Mouse (Mus musculus) cerebellum, adult 8-10 months (tissue): ENCODE results near the gene Crhbp.

Source experiments
- DNase-seq: peaks from one replicate; pipeline ENCODE4 v3.0.0; 2022

Gene Crhbp

GRCm38 (mm10) chr13:95418575-95419203 lies 26.0 kb downstream of the Crhbp start:
- DNase-seq, result no peak

DNA sequence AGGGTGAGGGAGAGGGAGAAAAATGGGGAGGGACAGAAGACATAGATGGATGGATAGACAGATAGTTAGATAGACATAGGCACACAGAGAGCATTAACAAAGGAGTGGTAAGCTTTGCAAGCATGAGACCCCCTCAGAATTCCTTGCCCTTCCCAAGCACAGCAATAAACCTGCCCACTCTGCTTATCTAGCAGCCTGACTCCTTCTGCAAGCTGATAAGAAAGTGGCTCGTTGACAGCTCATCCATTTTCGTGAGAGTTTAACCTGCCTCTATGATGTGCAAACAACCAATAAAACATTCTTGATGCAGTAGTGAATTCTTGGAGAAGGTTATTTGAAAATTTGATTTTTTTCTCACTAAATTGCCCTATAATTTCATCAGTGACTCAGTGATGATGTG lies 32.5 kb downstream of the Crhbp start:
- DNase-seq, result no peak

- DNase-seq, result no peak
Observed at GRCm38 (mm10) chr13:95393242-95393641, 51.5 kb downstream of the Crhbp start.

DNA sequence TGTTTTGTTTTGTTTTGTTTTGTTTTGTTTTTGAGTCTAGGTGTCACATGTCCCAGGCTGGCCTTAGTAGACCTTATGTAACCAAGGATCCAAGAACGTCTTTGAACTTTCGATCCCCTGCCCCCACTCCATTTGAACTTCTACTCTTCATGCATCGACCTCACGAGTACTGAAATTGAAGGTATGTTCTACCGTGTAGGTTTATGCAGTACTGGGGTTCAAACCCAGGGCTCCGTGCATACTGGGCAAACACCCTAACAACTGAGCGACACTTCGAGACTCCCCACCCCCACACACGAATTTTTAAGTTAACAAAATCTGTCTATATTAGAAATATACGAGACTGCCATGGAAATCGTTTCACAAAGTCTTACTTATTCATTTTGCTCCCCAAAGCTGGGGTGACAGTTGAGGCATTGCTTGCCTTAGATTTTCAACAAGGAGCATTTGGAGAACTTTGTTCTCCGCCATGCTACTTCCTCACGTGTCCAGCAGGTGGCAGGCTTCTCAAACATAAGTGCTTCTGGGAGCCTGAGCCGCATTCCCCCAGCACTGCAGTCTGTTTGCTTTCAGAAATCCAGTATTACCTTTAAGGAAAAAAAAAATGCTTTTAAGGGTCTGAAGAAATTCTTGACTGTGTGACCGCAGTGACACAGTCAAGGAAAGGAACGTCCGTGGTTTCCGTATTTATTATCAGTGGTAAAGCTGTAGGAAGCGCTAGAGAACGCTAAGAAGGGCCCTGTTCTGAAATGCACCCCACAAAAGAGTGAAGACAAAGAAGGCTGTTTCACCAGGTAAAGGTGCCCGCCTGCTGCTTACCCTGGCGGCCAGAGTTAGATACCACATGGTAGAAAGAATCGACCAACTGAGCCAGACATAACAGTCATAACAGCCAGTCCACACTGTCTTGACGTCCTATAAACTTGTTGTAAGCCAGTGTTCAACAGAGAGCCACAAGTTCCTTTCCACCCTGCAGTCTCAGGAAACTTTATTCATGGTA lies 54.6 kb downstream of the Crhbp start:
- DNase-seq, result peak; percentile 68

DNA sequence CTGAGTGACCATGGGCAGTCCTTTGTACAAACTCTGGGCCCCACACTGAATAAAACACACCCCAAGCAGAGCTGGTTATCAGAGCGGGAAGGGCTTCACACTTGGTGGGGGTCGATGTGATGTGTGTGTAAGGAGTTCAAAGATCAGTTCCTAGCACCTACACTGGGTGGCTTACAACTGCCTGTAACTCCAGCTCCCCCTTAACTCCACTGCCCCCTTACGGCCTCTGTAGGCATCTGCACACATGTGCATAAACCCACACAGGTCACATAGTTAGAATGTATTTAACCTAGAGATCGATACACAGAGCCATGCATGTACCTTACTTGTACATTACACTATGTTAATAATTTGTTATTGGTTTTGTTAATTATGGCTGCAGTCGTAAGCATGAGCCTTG lies 56.5 kb downstream of the Crhbp start:
- no peak for DNase-seq

DNA sequence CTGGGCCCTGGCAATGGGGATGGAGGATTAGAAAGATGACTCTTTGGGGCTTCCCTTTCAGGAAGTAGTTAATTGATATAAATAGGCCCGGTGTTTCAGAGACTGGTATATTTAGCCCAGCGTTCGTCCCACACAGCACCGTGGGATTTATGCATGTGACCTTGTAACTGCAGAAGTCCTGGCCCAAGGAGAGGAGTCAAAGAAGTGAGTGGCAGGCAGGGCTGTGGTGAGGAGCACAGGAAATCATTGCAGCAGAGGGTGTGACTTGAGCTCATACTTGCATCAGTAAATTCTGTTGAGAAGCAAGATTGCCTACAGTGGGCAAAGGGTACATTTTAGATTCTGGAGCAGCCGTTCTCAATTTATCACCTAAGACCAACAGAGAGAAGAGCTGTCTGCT lies 62.3 kb downstream of the Crhbp start:
- DNase-seq, result no peak
